Mouse (Mus musculus) adrenal gland, adult 2 months (tissue): ENCODE data around the gene Mill2. TPM values are rescaled to one million over a fixed set of nuclear protein-coding genes. Genes with fewer than 3 reads are reported as not detected.
"Not testable (repeated sequence)": the region's sequence is repeated elsewhere in the genome, so short reads cannot be mapped to it uniquely, and the experiment has no call there.

Experiments used
- DNase-seq: peaks from one replicate; pipeline ENCODE4 v3.0.0; 2021
- long read RNA-seq: library from polyadenylated mRNA; stranded (forward); transcript quantifications from one replicate; pipeline ENCODE4 v2.0.0, GENCODE M21; 2021
- polyA plus RNA-seq: library from polyadenylated mRNA; depleted of rRNA; stranded (reverse); fragments of >200 nt; gene quantifications from 2 replicates; pipeline ENCODE4 v1.2.3, GENCODE M21; 2012; rRNA removed
- total RNA-seq, 2 experiments: library from RNA; stranded (reverse); gene quantifications; 2 replicates each; pipeline ENCODE4 v1.2.3; 2021

The Mill2 gene
- total RNA-seq, result 1 to 10 TPM; 7.0 to 7.5 TPM
- polyA plus RNA-seq, result 4.6 and 4.9 TPM in 2 replicates
- long read RNA-seq, partial matches to known transcripts, result 0 of 6 reads
- long read RNA-seq, other reads (novel, unspliced or antisense), result 6 of 6 reads

DNA sequence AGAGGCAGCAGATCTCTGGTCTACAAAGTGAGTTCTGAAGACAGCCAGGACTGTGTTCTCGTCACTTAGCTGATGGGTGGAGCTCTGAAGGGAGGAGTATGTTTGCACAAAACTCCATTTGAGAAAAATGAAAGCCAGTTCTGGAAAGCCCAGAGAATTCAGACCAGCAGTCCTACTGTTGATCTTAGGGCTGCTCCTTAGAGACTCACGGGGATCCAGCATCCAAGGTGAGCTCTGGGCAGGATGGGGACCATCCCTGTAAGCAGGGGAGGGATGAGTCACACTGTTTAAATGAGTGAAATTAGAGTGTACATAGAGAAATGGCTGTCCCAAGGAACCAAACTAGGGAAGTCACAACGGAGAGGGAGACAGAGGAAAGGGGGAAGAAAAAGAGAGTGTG, at the start of gene Mill2:
Gene Mill2 (plus strand): TSS at position 102 of the 400 bp plus-strand sequence.
- peak; percentile 15 for DNase-seq

DNA sequence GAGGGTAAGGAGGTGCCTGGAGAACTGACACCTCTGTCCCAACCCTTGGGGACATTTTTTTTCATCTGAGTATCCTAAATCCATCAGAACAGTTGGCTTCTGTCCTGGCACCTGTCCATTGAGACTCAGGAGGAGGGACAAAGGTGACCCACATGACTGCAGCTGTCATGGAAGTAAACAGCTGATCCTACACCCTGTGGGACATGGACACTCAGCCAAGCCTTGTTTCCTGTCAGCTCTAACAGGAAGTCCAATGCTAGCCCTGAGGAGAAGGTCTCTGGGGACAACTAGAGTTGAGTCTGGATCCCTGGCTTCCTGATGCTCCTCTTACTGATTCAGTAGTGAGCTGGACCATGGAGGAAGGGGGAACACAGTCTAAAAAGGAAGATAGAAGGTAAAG, 49.1 kb upstream of the Mill2 start:
- not testable (repeated sequence) for DNase-seq

DNA sequence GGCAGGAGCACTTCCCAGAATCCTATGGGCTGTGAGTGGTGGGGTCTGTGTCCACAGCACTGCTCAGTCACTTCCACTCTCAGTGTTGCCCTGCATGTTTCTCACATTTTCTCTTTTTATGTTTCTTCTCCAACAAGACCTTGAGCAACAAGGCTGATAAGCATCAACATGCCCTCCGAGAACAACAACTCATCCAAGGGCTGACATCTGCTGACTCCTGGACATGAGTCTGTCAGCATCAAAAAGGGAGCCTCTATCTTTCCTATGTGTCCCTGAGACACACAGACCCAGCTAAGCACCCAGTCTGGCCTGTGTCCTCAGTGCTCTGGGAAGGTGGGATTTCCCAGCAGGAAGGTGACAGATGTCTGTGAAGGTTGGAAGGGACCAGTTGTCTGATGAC, 41.3 kb upstream of the Mill2 start, which contains the start of gene Psg19:
Gene Psg19 (minus strand): TSS at position 101 of the 400 bp plus-strand sequence.
- DNase-seq, result no peak

DNA sequence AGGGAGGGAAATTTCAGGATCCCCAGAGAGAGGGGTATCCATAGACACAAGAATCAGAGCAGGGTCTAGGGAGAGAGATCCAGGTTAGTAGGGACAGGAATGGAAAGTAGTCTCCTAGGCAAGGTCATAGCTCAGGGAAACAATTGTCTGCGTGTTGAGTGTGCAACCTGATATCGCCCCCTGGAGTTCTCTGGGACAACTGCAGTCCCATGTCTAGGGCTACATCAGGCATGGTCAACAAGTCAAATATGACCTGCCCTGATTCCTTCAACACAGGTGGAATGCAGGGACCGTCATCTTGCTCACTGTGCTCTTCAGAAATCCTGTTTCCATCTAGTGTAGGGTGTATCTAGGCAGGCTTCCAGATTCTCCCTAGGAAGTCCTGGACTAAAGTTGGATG, 40.6 kb upstream of the Mill2 start:
- no peak for DNase-seq

DNA sequence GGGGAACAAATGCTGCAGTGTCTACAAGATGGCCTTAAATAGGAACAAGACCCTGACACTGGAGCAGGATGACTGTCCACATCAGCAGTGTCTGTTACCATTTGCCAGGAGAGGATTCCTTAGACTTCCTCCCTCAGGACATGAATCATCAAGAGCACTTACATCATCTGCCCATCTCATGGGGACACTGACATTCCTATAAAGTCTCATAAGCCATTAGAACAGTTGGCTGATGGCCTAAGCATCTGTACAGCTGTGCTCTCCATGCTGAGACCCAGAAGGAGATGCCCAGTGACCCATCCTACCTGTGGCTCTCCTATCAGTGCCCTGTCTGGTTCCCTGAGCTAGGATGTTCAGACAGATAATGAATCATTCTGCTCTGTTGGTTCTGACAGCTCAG, 36.2 kb upstream of the Mill2 start:
- DNase-seq, result no peak

DNA sequence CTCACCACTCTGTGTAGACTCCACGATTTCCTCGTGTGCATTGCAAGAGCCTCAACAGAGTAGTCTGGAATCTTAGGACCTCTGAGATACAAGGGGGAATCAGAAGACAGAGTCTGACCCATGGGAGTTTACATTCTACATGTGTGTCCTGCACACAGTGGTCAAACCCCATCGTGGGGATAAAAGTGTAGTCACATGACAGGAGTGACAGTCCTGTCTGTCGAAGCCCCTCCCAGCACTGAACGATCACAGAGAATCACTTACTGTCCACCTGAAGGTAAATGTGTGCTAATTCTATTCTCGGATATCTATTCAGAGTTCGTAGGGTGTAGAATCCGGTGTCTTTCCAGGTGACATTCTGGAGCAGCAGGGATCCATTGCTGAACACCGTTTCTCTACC, 21.5 kb upstream of the Mill2 start:
- no peak for DNase-seq

DNA sequence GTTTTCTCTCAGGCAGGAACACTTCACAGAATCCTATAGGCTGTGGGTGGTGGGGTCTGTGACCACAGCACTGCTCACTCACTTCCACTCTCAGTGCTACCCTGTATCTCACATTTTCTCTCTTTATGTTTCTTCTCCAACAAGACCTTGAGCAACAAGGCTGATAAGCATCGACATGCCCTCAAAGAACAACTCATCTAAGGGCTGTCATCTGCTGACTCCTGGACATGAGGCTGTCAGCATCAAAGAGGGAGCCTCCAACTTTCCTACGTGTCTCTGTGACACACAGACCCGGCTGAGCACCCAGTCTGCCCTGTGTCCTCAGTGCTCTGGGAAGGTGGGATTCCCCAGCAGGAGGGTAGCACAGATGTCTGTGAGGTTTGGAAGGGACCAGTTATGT, 18.3 kb upstream of the Mill2 start, which contains the start of gene Psg17:
Gene Psg17 (minus strand): TSS at position 101 of the 400 bp plus-strand sequence.
- no peak for DNase-seq

DNA sequence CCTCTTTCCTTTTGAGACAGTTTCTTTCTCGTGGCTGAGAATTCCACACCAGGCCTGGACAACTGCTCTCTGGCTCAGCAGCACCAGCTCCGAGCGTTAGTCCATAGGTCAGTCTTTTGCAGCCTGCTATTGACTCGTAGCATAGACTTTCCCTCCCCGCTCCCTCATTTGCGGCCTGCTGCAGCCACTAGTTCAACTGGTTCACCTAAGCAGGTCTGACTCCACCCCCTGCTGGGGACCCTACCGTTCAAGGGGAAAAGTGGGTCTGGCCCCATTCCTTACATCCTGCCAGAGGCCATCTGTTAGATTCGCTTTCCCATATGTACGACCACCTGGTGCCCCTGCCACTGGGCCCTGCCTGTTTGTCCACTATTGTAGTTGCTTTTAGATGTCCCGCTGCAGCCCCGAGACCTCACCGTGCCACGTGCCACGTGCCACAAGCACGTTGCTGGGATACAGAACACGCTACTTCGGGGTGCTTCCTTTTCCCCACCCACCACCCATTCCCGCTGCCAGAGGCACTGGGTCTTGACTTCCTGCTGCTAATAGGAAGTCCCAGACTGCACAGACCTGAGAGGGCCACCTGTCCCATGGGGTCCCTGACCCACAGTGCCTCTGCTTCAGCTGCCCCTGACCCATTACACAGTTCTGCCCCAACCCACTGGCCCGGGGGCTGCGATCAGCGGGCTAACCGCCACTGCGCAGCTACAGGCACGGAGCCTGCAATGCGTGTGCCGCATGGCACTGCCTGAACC, 11.8 kb upstream of the Mill2 start:
- DNase-seq, result no peak

DNA sequence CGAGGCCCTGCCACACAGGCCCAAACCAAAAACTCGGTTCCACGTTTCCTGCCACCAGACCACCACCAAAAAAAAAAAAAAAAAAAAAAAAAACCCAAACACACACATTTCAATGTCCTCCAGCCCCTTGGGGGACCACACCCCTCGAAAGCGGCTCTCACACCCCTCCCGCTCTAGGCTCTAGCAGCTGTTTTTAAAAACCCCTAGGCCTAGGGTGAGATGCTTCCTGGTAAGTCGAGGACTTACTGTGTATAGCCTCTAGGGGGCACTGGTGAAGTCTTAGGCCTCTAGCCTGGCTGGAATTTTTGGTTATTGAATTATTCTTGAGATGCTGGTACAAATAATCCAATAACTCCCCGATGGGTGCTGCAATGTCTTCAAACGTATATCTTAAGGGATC, 11.2 kb upstream of the Mill2 start:
- DNase-seq, result peak; percentile 8

DNA sequence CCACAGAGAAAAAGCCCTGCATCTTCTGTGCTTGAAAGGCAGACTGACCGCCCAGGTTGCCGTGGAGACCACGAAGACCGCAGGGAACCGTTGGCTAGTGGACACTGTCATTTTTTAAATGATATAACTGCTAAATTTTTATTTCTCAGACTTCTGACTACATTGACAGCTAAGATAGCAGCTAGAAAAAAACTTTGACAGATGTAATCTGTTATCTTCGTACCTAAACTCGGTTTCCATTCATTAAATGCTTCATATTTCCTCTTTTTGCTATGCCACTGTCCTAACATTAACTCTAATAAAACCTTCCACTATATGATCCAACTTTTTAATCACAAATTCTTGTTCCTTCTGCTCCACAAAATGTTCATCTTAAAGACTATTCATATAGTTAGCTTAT, 10.2 kb upstream of the Mill2 start:
- DNase-seq, result no peak

DNA sequence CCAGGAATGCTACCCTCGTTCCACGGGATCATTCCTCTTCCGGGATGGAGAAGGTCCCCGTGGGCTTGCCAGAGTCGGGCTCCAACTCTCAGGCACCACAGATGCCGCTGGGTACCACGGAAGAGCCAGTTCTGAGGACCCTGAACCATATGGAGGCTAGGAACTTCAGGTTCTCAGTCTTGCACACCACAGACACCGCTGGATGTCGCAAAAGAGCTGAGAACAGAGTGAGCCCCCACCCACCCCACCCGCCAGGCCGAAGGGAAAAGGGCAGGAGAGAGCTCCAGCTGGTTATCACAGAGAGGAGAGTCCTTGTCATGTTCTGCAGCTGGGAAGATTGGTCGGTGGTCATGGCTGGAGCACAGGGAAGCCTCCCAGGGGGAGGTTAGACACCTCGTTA, 7.5 kb upstream of the Mill2 start:
- no peak for DNase-seq

DNA sequence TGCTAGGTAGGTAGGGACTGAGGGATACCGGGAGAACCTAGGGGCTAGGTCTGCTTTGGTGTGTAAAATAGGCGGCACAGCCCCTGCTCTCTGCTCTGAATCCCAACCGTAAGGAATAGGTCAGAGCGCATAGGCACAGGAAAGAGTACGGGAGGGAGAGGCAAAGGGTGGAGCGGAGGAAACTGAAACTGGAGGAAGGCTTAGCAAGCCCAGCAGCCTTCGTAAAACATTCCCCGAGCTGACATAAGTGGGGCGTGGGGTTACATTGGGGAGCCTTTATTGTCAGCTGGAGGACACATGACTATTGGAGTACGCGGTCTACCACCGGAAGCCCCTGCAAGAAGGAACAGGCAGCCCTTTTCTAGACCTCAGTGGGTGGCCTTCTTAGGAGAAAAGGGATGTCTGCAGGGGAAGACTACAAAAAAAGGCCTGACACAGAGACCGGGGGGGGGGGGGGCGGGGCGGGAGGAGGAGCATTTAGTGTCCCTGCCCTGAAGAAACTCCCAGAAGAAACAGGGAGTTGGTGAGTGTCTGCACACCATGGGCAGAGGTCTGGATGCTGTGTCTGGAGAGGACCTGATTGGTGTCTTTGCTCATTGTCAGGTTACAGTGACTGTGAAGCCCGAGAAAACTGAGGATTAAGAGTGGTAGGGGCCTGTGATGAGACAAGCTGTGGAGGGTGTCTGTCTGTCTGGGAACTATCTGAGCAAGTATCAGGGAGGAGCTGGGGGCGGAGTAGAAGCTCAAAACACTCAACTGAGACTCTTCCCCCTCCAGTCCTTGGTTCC, 814 bp downstream of the Mill2 start:
- peak; percentile 64 for DNase-seq

DNA sequence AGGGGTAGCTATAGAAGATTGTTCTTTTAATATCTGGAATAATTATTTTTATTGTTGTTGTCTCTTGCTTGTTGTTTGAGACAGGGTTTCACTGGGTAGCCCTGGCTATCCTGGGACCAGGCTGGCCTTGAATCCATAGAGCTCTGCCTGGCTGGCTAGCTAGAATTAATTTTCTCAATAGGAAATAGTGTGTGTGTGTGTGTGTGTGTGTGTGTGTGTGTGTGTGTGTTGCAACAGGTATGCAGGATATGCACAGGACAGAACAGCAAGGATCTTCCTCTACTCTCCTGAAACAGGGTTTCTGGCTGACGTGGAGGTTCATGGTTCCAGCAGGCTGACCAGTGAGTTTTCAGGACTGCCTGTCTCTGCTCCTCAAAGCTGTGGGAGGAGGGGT, 1.4 kb downstream of the Mill2 start:
- DNase-seq, result no peak

DNA sequence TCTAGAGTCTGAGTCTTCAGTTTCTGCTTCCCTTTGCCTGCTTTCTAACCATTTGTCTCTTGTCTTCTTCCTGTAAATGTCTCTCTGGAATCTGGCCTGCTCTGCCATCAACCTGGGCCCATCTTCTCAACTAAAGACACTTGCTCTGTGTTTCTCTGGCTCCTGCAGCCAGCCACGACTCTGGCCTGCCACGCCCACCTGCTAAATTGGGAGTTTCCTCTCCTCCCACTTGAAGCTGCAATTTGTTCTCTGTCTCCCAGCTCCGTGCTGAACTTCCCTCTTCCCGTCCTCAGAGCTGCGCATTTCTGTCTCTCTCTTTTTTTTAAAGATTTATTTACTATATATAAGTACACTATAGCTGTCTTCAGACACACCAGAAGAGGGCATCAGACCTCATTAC, 5.0 kb downstream of the Mill2 start:
- DNase-seq, result no peak

DNA sequence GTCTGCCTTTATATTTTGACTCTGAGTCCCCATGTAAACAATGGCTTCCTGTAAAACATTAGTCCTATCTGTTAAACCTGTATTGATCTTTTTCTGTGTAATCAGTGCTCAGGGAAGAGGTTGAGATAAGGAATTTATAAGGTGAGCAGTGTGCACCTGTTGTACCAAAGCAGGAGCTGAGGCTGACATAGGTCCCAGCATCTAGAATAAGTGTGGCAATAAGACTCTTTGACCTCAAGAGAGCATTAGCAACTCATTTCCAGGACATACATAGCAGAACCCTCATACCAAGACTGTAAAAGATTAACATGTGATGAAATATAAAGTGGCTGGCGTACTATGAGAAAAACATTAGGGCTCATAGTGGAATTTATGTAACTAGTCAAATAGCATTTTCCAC, 8.6 kb downstream of the Mill2 start:
- no peak for DNase-seq

DNA sequence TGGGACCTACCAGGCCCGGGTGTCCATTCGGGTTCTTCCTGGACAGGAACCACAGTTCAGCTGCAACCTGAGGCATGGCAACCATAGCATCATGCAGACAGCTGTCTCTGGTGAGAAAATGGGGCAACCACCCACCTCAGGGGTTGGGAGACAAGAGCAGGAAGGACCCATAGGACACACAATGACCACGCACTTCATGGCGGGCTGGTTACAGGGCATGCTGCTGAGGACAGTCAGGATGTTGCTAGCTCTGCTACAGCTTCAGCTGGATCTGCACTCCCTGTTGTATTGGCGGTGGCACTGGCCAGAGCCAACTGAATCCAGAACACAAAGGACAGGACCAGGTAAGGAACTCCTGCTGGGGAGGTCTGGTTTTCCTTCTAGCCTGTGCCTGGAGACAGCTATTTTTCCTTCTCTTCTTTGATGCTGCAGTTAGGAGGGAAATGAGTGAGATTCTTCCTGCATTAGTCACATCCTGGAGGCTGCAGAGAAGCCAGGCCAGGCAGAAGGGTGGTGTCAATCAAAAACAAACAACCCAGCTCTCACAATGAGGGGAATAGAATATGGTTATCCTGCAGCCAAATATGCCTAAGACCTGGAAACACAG, 18.6 kb downstream of the Mill2 start:
- peak; percentile 36 for DNase-seq

DNA sequence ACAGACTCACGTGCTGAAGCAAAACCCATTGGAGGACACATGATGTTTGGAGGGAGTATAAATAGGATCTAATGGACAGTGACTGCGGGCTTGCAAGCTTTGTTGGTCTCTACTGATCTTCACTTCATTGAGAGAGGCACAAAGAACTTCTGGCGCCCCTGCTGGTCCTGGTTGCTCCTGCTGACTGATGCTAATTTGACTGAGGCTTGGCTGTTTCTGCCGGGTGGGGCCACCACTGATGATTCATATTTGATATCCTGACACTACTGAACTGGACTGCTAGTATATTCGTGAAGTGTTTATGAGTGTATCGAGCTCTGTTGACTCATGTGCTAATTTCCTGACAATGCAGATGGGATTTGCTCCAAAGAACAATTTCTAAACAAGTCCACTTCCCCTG, 23.0 kb downstream of the Mill2 start:
- DNase-seq, result no peak

DNA sequence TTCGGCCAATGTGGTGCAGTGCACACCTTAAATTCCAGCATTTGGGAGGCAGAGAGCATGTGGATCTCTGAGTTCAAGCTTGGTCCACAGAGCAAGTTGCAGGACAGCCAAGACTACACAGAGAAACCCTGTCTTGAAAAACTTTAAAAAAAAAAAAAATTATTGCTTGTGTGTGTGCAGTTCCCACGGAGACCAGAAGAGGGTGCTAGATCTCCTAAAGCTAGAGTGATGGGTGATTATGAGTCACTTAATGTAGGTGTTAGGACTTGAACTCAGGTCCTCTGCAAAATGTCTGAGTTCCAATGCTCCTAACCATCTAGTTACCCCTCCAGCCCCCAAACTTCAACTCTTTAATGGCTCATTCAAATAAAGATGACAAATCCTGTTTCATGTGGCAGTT, 28.7 kb downstream of the Mill2 start:
- DNase-seq, result no peak

DNA sequence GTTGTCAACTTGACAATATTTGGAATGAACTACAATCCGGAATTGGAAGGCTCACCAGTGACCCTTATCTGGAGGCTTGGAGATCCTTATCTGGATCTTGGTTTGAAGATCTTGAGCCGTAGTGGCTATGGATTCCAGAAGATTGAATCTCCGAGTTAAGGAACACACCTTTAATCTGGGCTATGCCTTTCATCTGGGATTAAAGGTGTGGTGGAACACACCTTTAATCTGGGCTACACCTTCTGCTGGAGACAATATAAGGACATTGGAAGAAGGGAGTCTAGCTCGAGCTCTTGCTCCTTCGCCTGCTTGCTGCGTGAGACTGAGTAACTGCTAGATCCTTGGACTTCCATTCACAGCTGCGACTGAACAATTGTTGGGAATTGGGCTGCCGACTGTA, 31.3 kb downstream of the Mill2 start, which contains the start of gene Pglyrp1:
Gene Pglyrp1 (plus strand): TSS at position 301 of the 400 bp plus-strand sequence.
- not testable (repeated sequence) for DNase-seq

DNA sequence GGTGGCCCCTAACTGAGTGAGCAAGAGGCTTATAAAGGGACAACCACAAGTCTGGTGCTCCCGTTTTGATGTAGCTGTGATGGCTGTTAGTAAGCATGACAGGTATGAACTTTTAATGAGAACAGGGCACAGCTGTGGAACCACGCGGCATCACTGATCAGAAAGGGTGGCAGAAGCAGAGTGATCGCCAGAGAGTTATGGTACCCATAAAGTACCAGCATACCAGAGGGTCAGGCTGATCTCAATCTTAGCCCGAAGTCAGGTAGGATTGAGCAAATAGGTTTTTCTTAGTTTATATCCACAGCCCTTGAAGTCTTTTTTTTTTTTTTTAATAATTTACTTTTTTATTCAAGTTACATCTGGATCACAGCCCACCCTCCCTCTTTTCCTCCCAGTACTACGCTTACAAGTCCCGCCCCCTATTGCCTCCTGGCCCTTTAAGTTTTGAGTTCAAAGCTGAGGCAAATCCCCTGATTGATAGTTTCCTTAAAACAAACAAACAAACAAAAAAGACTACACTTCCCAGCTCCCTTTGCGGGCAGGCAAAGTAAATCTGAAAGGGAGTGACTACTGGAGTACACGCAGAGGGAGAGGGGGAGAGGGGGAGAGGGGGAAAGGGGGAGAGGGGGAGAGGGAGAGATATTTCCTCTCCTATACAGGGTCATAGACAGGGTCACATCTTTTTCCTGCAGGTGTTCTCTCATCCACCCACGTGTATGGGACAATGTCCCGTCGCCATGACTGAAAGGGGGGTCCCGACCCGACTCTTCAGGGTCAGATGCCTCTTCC, 32.4 kb downstream of the Mill2 start:
- no peak for DNase-seq

DNA sequence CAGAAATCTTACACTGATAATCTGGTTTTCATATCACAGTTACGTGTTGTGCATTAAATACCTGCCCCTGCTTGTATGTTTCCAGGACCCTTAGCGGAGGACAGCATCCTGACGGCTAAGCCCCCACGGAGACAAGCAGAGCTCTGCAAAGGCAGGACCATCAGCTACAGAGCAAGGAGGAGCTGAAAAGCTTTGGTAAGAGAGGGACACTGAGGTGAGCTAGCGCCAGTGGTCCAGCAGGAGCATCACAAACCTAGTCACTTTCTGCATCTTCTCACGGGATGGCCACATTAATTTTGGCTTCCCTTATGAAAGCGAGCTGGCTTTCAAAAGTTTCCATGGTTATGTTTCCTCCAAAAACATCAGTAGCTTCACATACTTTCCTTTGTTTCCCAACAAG, 33.0 kb downstream of the Mill2 start:
- DNase-seq, result no peak

DNA sequence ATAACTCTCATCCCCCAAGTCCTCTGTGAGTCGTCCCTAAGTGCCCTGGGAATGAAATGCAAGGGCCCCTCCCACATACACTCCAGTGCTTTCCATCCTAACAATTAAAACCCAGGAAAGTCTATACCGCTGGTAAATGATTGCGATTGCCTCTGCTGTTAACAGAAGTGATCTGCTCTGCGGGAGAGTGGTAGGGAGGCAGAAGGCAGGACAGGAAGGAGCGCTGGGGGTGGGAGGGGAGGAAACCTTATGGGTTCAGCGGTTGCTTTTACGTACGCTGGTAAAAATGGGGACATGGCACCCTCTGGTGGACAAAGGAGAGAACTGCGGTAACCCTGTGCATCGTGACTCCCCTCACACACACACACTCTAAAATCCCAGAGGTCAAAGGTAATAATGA, 33.5 kb downstream of the Mill2 start:
- peak; percentile 74 for DNase-seq
